Mouse (Mus musculus) thymus, adult 2 months (tissue): ENCODE measurements around the gene 2700081O15Rik. TPM values are rescaled to one million over a fixed set of nuclear protein-coding genes. Genes with fewer than 3 reads are reported as not detected.

ENCODE experiments used
- DNase-seq: peaks from one replicate; pipeline ENCODE4 v3.0.0; 2021
- H3K27ac ChIP-seq: fragments of 200-500 bp; 2 replicates; pipeline ENCODE4 v1.5.1; 2012; ENCODE audit warnings: low read length, control low read depth; ENCODE audit not compliant: control insufficient read depth, insufficient read depth
- H3K27me3 ChIP-seq: fragments of 200-500 bp; 2 replicates; pipeline ENCODE4 v1.6.1; 2012; ENCODE audit warnings: mild to moderate bottlenecking, low read length, moderate library complexity, mixed read lengths; ENCODE audit not compliant: control insufficient read depth, insufficient read depth
- H3K36me3 ChIP-seq: fragments of 200-500 bp; 2 replicates; pipeline ENCODE4 v1.6.1; 2012; ENCODE audit warnings: mild to moderate bottlenecking, low read length, moderate library complexity; ENCODE audit not compliant: control insufficient read depth, insufficient read depth
- H3K4me1 ChIP-seq: fragments of 200-500 bp; replicated peaks from 2 replicates; pipeline ENCODE4 v1.6.1; 2012; ENCODE audit warnings: low read length; ENCODE audit not compliant: control insufficient read depth, insufficient read depth
- H3K4me3 ChIP-seq: fragments of 200-500 bp; 2 replicates; pipeline ENCODE4 v1.5.1; 2012; ENCODE audit warnings: mild to moderate bottlenecking, low read length, control low read depth, moderate library complexity; ENCODE audit not compliant: control insufficient read depth, insufficient read depth
- CTCF ChIP-seq: fragments of 200-500 bp; IDR thresholded peaks from 2 replicates; pipeline ENCODE4 v1.5.1; 2012; ENCODE audit warnings: mild to moderate bottlenecking, control low read depth, low read length, moderate library complexity, borderline replicate concordance; ENCODE audit not compliant: control insufficient read depth, poor library complexity, insufficient read depth; ENCODE audit errors: extremely low read depth
- POLR2A ChIP-seq: fragments of 200-500 bp; IDR thresholded peaks from 2 replicates; pipeline ENCODE4 v1.6.1; 2012; ENCODE audit warnings: mild to moderate bottlenecking, low read length, control low read depth, moderate library complexity; ENCODE audit not compliant: control insufficient read depth, poor library complexity, insufficient read depth; ENCODE audit errors: extremely low read depth
- WGBS: fragments of 180-500 bp; shearing (Covaris S2); methylation state at CpG from one replicate; pipeline ENCODE4 v1.1.7; 2018; 5-methylcytosine and 5-hydroxymethylcytosine counted together
- polyA plus RNA-seq: library from polyadenylated mRNA; depleted of rRNA; stranded (reverse); fragments of >200 nt; gene quantifications from 2 replicates; pipeline ENCODE4 v1.2.3, GENCODE M21; 2012

Gene 2700081O15Rik
- polyA plus RNA-seq, 1 experiment, result 68.3 TPM

DNA sequence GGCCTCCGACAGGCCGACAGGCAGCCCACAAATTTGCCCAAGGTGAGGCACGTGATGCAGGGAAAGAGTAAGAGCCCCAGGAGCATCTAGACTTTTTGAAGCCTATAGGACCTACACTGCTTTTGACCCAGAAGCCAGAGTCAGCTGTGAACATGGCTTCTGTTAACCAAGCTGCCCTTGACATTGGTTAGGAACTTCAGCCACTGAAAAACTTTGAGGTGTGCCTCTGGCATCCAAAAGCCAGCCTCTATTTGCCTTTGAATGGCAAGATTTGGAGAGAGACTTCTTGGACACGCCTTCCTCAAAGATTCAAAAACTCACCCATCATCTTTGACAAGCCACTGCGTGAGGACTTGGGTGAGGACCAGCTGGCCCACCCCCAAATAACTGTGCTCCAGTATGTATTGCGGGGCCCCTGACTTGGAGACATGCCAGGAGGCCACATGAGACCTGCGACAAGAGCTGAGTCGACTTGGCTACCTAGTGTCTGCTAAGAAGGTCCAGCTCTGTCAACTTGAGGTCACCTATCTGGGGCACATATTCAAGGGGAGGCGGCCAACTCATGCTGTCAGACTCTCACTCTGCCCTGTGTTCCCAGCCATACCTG, 12.7 kb upstream of the 2700081O15Rik start:
- H3K36me3 ChIP-seq, result no peaks in the 10 kb centered on the region
- TF ChIP-seq CTCF, result no peak
- no peak for TF ChIP-seq POLR2A
- WGBS, result 70% methylated on average over 9 of the region's 9 CpGs
- H3K27ac ChIP-seq, result no peak overlapping the region
- no peaks in the 10 kb centered on the region for H3K27me3 ChIP-seq
- DNase-seq, result no peak
- no peak overlapping the region for H3K4me3 ChIP-seq
- H3K4me1 ChIP-seq, result no peaks in the 10 kb centered on the region

- 92% methylated on average over 2 of the region's 2 CpGs for WGBS
- Histone ChIP-seq H3K27me3 (peaks cover 3% of the 10 kb centered on the region; the same call in 1 of the 2 replicates), H3K4me3 (no peak overlapping the region), H3K36me3 (no peaks in the 10 kb centered on the region), H3K27ac (no peak overlapping the region), H3K4me1 (peaks cover 6% of the 10 kb centered on the region)
- DNase-seq, result no peak
- no peak for TF ChIP-seq POLR2A
- no peak for TF ChIP-seq CTCF
Measured at GRCm38 (mm10) chr19:7412361-7412760, 5.1 kb upstream of the 2700081O15Rik start.

DNA sequence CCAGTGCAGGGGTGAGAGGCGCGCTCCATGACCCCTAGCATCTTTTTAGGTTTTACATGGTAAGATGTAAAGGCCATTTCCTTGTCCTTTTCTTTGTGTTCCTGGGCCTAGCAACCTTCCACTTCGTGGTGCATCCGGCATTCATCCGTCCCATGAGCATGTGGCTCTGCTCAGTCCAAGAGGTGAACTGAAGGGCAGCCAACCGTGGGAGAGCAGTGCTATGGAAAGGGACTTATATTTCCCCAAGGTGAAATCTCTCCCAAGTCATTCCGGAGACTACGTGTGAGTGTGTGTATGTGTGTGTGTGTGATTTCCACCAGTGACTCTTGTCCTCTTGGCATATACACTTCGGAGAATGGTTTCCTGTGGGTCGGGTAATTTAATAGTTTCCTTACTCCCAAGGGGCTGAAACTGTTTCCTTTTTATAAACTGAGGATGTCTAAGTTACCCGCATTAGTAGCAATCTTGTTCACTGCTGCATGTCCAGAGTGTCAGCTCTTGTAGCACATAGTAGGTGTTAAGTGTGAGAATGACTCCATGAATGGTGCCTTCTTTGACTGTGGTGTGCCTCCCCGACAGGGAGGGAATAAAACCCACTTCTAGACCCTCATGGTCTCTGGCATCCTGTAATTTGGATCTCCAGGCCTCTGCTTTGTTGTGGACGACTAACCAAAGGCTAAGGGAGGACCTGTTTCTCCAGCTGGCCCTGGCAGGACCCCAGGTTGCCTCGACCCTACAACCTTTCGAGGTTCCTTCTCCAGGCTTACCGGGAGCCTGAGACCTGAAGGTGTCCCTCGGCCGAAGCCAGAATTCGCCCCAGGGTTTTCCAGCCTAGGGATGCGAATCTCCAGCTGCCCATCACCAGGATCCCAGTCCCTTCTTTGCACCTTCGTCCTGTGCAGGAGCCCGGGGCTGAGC, 1.2 kb upstream of the 2700081O15Rik start:
- H3K27ac ChIP-seq, result no peak overlapping the region
- 61% methylated on average over 22 of the region's 22 CpGs for WGBS

DNA sequence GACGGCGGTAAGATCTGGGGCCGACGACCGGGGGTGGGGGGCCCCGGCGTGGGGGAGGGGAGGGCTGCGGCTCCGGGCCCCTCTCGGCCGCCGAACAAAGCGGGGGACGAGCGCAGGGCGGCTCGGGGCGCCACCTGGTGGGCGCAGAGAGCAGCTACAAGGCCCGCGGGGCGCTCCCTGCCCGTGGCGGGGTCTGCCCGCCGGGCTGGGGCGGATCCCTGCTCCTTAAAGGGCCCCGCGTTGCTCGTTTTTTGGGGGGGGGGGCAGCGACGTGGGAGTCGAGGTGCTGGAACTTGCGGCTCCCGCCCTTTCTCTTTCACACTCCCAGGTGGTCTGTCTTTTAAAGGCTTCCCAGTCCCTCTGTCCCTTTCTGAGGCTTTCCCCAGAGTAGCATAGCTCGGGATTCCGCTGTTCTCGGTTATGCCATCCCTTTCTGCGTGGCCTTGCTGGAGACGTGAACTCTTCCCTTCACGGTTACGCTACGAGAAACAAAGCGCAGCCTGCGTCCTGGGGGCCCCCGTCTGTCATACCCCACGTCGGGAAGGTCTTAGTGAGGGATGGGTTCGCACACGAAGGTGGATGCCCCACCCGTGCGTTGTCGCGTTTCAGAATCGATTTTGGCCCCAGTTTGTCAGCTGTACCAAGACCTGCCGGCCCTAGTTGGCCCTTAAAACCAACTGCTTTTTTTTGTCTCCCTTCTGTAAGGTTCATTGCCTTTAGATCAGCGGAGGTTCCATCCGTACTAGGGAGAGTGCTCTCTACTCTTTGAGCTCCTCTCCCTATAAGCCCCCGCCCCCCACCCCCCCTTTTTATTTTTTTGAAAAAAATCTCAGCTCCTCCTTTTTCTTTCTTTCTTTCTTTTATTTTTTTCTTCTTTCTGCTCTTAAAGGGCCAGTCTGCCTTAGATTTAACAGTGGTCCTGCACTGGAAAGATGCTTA, 755 bp downstream of the 2700081O15Rik start:
- Histone ChIP-seq H3K36me3 (peaks cover 16% of the 10 kb centered on the region), H3K4me3 (peak overlapping the region; percentile 55), H3K27ac (no peak overlapping the region), H3K27me3 (peaks cover 3% of the 10 kb centered on the region; the same call in 1 of the 2 replicates), H3K4me1 (peaks cover 26% of the 10 kb centered on the region)
- TF ChIP-seq CTCF, result peak; percentile 97
- TF ChIP-seq POLR2A, result no peak
- peak; percentile 86 for DNase-seq
- 2% methylated on average over 56 of the region's 59 CpGs for WGBS

More for the DNA sequence above, 1.2 kb upstream of the 2700081O15Rik start:
- H3K27me3 ChIP-seq, result peaks cover 3% of the 10 kb centered on the region; the same call in 1 of the 2 replicates
- H3K36me3 ChIP-seq, result no peaks in the 10 kb centered on the region
- H3K4me3 ChIP-seq, result peak overlapping the region; percentile 93
- peaks cover 26% of the 10 kb centered on the region for H3K4me1 ChIP-seq
- TF ChIP-seq POLR2A, result no peak
- TF ChIP-seq CTCF, result no peak
- DNase-seq, result no peak

- Histone ChIP-seq H3K4me3 (no peak overlapping the region), H3K36me3 (peaks cover 22% of the 10 kb centered on the region), H3K4me1 (peaks cover 26% of the 10 kb centered on the region), H3K27ac (no peak overlapping the region), H3K27me3 (peaks cover 3% of the 10 kb centered on the region; the same call in 1 of the 2 replicates)
- DNase-seq, result no peak
- WGBS, result 63% methylated on average over 6 of the region's 6 CpGs
- TF ChIP-seq CTCF, result no peak
- no peak for TF ChIP-seq POLR2A
Measured at GRCm38 (mm10) chr19:7419134-7419533, 1.7 kb downstream of the 2700081O15Rik start.
